Comparison of ENCODE assay signal across 29 mouse cellular contexts in the genomic region with DNA sequence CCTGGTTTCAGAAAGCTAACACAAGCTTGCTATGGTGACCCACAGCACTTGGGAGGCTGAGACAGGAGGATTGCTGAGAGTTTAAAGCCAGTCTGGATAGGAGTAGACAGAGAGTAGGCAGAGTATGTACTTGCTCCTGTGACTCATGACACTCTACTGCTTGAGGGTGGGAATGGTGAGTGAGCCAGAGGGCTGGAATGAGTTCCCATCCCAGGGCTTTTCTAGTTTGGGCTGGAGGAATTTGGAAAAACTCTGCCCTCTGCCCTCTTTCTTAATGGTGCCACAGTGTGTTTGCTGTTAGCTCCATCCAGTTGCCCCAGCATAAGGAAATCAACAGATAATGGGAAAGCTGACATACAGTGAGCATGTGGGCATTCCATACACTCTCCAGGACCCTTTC.
"Had no signal": no experiment of that assay in that cellular context is flagged by ENCODE, and none has a peak within 500 bp of the region (broad histone marks: within the 10 kb centered on the region; RNA-seq: fewer than 3 reads in every experiment).

No protein-coding gene starts in this region.

- H3K4me1 ChIP-seq: heart, embryonic 13.5 days; heart, embryonic 15.5 days; hindbrain, embryonic 10.5 days; hindbrain, embryonic 12.5 days; limb, embryonic 10.5 days; limb, embryonic 12.5 days; liver, embryonic 13.5 days; liver, embryonic 15.5 days had no signal

- H3K9me3 ChIP-seq: heart, embryonic 13.5 days; heart, embryonic 15.5 days; hindbrain, embryonic 10.5 days; hindbrain, embryonic 12.5 days; intestine, embryonic 15.5 days; limb, embryonic 10.5 days; limb, embryonic 12.5 days; liver, embryonic 13.5 days; liver, embryonic 15.5 days had no signal

- H3K4me3 ChIP-seq: heart, adult 2 months; heart, embryonic 13.5 days; heart, embryonic 15.5 days; hindbrain, embryonic 10.5 days; hindbrain, embryonic 12.5 days; intestine, embryonic 15.5 days; layer of hippocampus, adult 2 months; left cerebral cortex, adult 2 months; limb, embryonic 10.5 days; limb, embryonic 12.5 days; liver, embryonic 13.5 days; liver, embryonic 15.5 days had no signal

- H3K27me3 ChIP-seq: heart, embryonic 13.5 days; heart, embryonic 15.5 days; hindbrain, embryonic 12.5 days; intestine, embryonic 15.5 days; limb, embryonic 12.5 days; liver, embryonic 13.5 days; liver, embryonic 15.5 days had no signal

- H3K27ac ChIP-seq: heart, adult 2 months; heart, embryonic 13.5 days; heart, embryonic 15.5 days; hindbrain, embryonic 10.5 days; hindbrain, embryonic 12.5 days; hindbrain, embryonic 14.5 days; intestine, embryonic 15.5 days; layer of hippocampus, adult 2 months; left cerebral cortex, adult 2 months; limb, embryonic 10.5 days; limb, embryonic 12.5 days; liver, embryonic 13.5 days; liver, embryonic 15.5 days had no signal

- ATAC-seq: hindbrain, embryonic 16.5 days; inflammation-experienced regulatory T-cells, adult 6 months; intestine, embryonic 15.5 days; intestine, postnatal 0 days had no signal

- DNase-seq: gastrocnemius, postnatal 14 days; gastrocnemius, postnatal 36 days; heart, adult 11 months; heart, adult 2 months; heart, postnatal 14 days; heart, postnatal 4 days; kidney, adult 18-20 months; kidney, adult 8-10 months; kidney, postnatal 10 days; kidney, postnatal 25 days; kidney, postnatal 4 days; liver; liver, embryonic 13.5 days had no signal

- H3K36me3 ChIP-seq: heart, embryonic 15.5 days; hindbrain, embryonic 12.5 days; limb, embryonic 10.5 days; limb, embryonic 12.5 days; liver, embryonic 13.5 days; liver, embryonic 15.5 days had no signal

- H3K9ac ChIP-seq: heart, embryonic 13.5 days; heart, embryonic 15.5 days; hindbrain, embryonic 12.5 days; hindbrain, embryonic 14.5 days; intestine, embryonic 15.5 days; limb, embryonic 12.5 days; liver, embryonic 13.5 days; liver, embryonic 15.5 days had no signal

- H3K4me2 ChIP-seq: heart, embryonic 11.5 days; heart, embryonic 13.5 days; heart, embryonic 15.5 days; hindbrain, embryonic 12.5 days; hindbrain, embryonic 14.5 days; intestine, embryonic 15.5 days; limb, embryonic 12.5 days; liver, embryonic 11.5 days; liver, embryonic 13.5 days; liver, embryonic 15.5 days had no signal
